In the genomic region with DNA sequence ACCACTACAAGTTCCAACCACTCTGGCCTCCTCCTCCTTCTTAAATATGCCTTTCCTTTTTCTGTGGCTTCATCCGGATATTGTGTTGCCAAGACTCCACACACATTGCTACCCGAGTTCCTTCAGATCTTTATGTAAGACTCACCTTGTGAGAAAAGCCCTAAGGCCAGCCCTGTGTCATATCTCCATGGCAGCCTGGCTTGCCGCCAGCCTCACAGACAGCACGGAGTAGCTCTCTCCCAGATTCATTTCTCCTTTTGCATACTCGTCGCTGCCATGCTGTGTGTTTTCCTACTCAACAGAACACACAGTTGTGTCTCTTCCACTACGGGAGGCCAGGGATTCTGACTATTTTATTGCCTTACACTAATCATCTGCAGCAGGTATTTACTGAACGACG, we compare ENCODE assay signal across 9 mouse cellular contexts.
DNase-seq lines count a peak whose midpoint lies in the region; ATAC-seq lines count a peak whose summit lies in the region.
"Had no signal": no experiment of that assay in that cellular context is flagged by ENCODE, and none has a peak within 500 bp of the region (broad histone marks: within the 10 kb centered on the region; RNA-seq: fewer than 3 reads in every experiment).

No protein-coding gene starts in this region.

- H3K36me3 ChIP-seq in neural tube, embryonic 13.5 days = no peaks in the 10 kb centered on the region
- H3K36me3 ChIP-seq in limb, embryonic 15.5 days = no peaks in the 10 kb centered on the region

- H3K27ac ChIP-seq in neural tube, embryonic 13.5 days (replicated peaks) = no peak overlapping the region
- peak overlapping the region; percentile 38; the same call in 1 of the 2 replicates for H3K27ac ChIP-seq in limb, embryonic 15.5 days

- peaks cover 29% of the 10 kb centered on the region for H3K4me1 ChIP-seq in neural tube, embryonic 13.5 days (replicated peaks)
- H3K4me1 ChIP-seq in limb, embryonic 15.5 days = peaks cover 23% of the 10 kb centered on the region

- 0 out of 2 replicates have a peak, but pooled peaks have one; percentile 55 for ATAC-seq in neural tube, embryonic 13.5 days (ENCODE audit: low read depth)
- ATAC-seq in limb, embryonic 15.5 days (ENCODE audit: insufficient number of reproducible peaks, low FRiP score, low TSS enrichment, low read depth) = no peak
- no peak for ATAC-seq in inflammation-experienced regulatory T-cells, adult 6 months
- ATAC-seq in megakaryocyte progenitor cell, adult 5-6 weeks (replicated peaks; ENCODE audit: poor library complexity) = no peak

- no peak overlapping the region for H3K4me3 ChIP-seq in neural tube, embryonic 13.5 days
- no peak overlapping the region for H3K4me3 ChIP-seq in limb, embryonic 15.5 days

- no peaks in the 10 kb centered on the region for H3K9me3 ChIP-seq in neural tube, embryonic 13.5 days
- H3K9me3 ChIP-seq in limb, embryonic 15.5 days = no peaks in the 10 kb centered on the region

- no peak overlapping the region for H3K9ac ChIP-seq in neural tube, embryonic 13.5 days
- H3K9ac ChIP-seq in limb, embryonic 15.5 days = no peak overlapping the region

- no peak overlapping the region for H3K4me2 ChIP-seq in neural tube, embryonic 13.5 days
- no peak overlapping the region for H3K4me2 ChIP-seq in limb, embryonic 15.5 days

- WGBS in neural tube, embryonic 13.5 days = 47% methylated on average over 9 of the region's 9 CpGs
- WGBS in limb, embryonic 15.5 days = 42% methylated on average over 9 of the region's 9 CpGs

- peak; percentile 9 to 14 for DNase-seq in heart, postnatal 14 days
- DNase-seq in heart, postnatal 25 days (ENCODE audit: low spot score) = no peak
- no peak for DNase-seq in neural tube, embryonic 10.5 days (ENCODE audit: extremely low spot score, low spot score)
- peak; percentile 69 for DNase-seq in cerebellum, adult 8-10 months
- DNase-seq: thymus, adult 2 months had no signal

- H3K27me3 ChIP-seq in neural tube, embryonic 13.5 days = no peaks in the 10 kb centered on the region
- no peaks in the 10 kb centered on the region for H3K27me3 ChIP-seq in limb, embryonic 15.5 days

- intact Hi-C loops in heart, postnatal 14 days (cut with DNase I) = no loop called here
- intact Hi-C loops in heart, postnatal 25 days (cut with DNase I) = no loop called here

Comparison
In these comparisons a context has a peak if more than half of its experiments do, and no peak if none do; other contexts are left out.
1. DNase-seq: peak in heart, postnatal 14 days (2 of 2) and cerebellum, adult 8-10 months (single experiment); none in heart, postnatal 25 days (single experiment) and neural tube, embryonic 10.5 days (single experiment).